Mouse (Mus musculus) midbrain, embryonic 11.5 days (tissue): ENCODE data around the gene Col26a1. TPM values are rescaled to one million over a fixed set of nuclear protein-coding genes. Genes with fewer than 3 reads are reported as not detected.
"Not testable (repeated sequence)": the region's sequence is repeated elsewhere in the genome, so short reads cannot be mapped to it uniquely, and the experiment has no call there.

Source experiments
- ATAC-seq: fragments of 200-750 bp; cut with Nextera tagmentation; 2 replicates; pipeline ENCODE4 v1.8.0; 2017; ENCODE audit warnings: moderate TSS enrichment, moderate library complexity; ENCODE audit not compliant: low FRiP score
- DNase-seq: peaks from one replicate; pipeline ENCODE4 v3.0.0; 2015; ENCODE audit warnings: low spot score; ENCODE audit errors: missing footprints
- H3K27ac ChIP-seq: fragments of 300-500 bp; sonication (generic); 2 replicates; pipeline ENCODE4 v1.5.1; 2014; ENCODE audit warnings: low read depth, low read length
- H3K27me3 ChIP-seq: fragments of 300-500 bp; sonication (generic); 2 replicates; pipeline ENCODE4 v1.6.1; 2014; ENCODE audit warnings: mild to moderate bottlenecking, low read length, moderate library complexity, mixed read lengths; ENCODE audit not compliant: control insufficient read depth, insufficient read depth
- H3K36me3 ChIP-seq: fragments of 300-500 bp; sonication (generic); 2 replicates; pipeline ENCODE4 v1.6.1; 2014; ENCODE audit warnings: mild to moderate bottlenecking, low read length, moderate library complexity, mixed read lengths; ENCODE audit not compliant: control insufficient read depth, insufficient read depth
- H3K4me1 ChIP-seq: fragments of 300-500 bp; sonication (generic); 2 replicates; pipeline ENCODE4 v1.6.1; 2014; ENCODE audit warnings: low read length; ENCODE audit not compliant: control insufficient read depth, insufficient read depth
- H3K4me2 ChIP-seq: fragments of 300-500 bp; sonication (generic); 2 replicates; pipeline ENCODE4 v1.6.1; 2014; ENCODE audit warnings: mild to moderate bottlenecking, moderate library complexity
- H3K4me3 ChIP-seq: fragments of 300-500 bp; sonication (generic); 2 replicates; pipeline ENCODE4 v1.5.1; 2014; ENCODE audit warnings: low read depth, low read length
- H3K9ac ChIP-seq: fragments of 300-500 bp; sonication (generic); 2 replicates; pipeline ENCODE4 v1.6.1; 2014; ENCODE audit warnings: low read length
- H3K9me3 ChIP-seq: fragments of 300-500 bp; sonication (generic); 2 replicates; pipeline ENCODE4 v1.6.1; 2016; ENCODE audit warnings: low read length; ENCODE audit not compliant: control insufficient read depth
- WGBS: fragments of 180-500 bp; shearing (Covaris S2); extraction: QIAGEN DNeasy Blood & Tissue Kit; methylation state at CpG from one replicate; pipeline ENCODE4 v1.1.7; 2014; 5-methylcytosine and 5-hydroxymethylcytosine counted together
- polyA plus RNA-seq: library from polyadenylated mRNA; unstranded; fragments of >200 nt; fragmentation: Nextera tagmentation; extraction: Ambion mirVana; gene quantifications from 2 replicates; pipeline ENCODE4 v1.2.1, GENCODE M21; 2014

Col26a1 gene
- polyA plus RNA-seq, 1 experiment from 2014 or later, result 21.9 TPM

GRCm38 (mm10) chr5:136754053-136754591, 128.9 kb downstream of the Col26a1 start:
- H3K4me2 ChIP-seq, result no peak overlapping the region
- H3K9ac ChIP-seq, result no peak overlapping the region
- H3K27ac ChIP-seq, result no peak overlapping the region
- 77% methylated on average over 14 of the region's 14 CpGs for WGBS
- no peaks in the 10 kb centered on the region for H3K4me1 ChIP-seq
- H3K27me3 ChIP-seq, result no peaks in the 10 kb centered on the region
- H3K9me3 ChIP-seq, result peaks cover 2% of the 10 kb centered on the region; the same call in 1 of the 2 replicates
- no peak for DNase-seq
- no peaks in the 10 kb centered on the region for H3K36me3 ChIP-seq
- H3K4me3 ChIP-seq, result no peak overlapping the region
- no peak for ATAC-seq

GRCm38 (mm10) chr5:136753176-136753575, 129.8 kb downstream of the Col26a1 start:
- DNase-seq, H3K4me1 ChIP-seq, H3K4me2 ChIP-seq, H3K4me3 ChIP-seq, H3K9me3 ChIP-seq, H3K9ac ChIP-seq, H3K27ac ChIP-seq, ATAC-seq, H3K36me3 ChIP-seq, H3K27me3 ChIP-seq: not testable (repeated sequence)
- WGBS, result 83% methylated on average over 7 of the region's 7 CpGs

GRCm38 (mm10) chr5:136752104-136752503, 130.9 kb downstream of the Col26a1 start:
- no peaks in the 10 kb centered on the region for H3K27me3 ChIP-seq
- ATAC-seq (no peak), DNase-seq (no peak)
- no peaks in the 10 kb centered on the region for H3K4me1 ChIP-seq
- no peak overlapping the region for H3K4me3 ChIP-seq
- peaks cover 11% of the 10 kb centered on the region; the same call in 1 of the 2 replicates for H3K9me3 ChIP-seq
- H3K27ac ChIP-seq, result no peak overlapping the region
- no peak overlapping the region for H3K9ac ChIP-seq
- WGBS, result 96% methylated on average over 19 of the region's 19 CpGs
- no peak overlapping the region for H3K4me2 ChIP-seq
- no peaks in the 10 kb centered on the region for H3K36me3 ChIP-seq

GRCm38 (mm10) chr5:136746596-136746995, 136.4 kb downstream of the Col26a1 start:
- Histone ChIP-seq H3K27ac (no peak overlapping the region), H3K4me3 (no peak overlapping the region), H3K4me1 (no peaks in the 10 kb centered on the region), H3K9ac (no peak overlapping the region), H3K9me3 (peaks cover 11% of the 10 kb centered on the region; the same call in 1 of the 2 replicates), H3K27me3 (no peaks in the 10 kb centered on the region), H3K4me2 (no peak overlapping the region), H3K36me3 (no peaks in the 10 kb centered on the region)
- DNase-seq, result no peak
- ATAC-seq, result no peak
- WGBS, result 75% methylated on average over 9 of the region's 9 CpGs

- Histone ChIP-seq H3K27ac (no peak overlapping the region), H3K4me1 (no peaks in the 10 kb centered on the region), H3K27me3 (no peaks in the 10 kb centered on the region), H3K4me3 (no peak overlapping the region), H3K9me3 (no peaks in the 10 kb centered on the region), H3K4me2 (no peak overlapping the region), H3K9ac (no peak overlapping the region), H3K36me3 (no peaks in the 10 kb centered on the region)
- 66% methylated on average over 6 of the region's 6 CpGs for WGBS
- ATAC-seq, result no peak
- no peak for DNase-seq
Measured at GRCm38 (mm10) chr5:136738918-136739317, 144.1 kb downstream of the Col26a1 start.

- not testable (repeated sequence) for DNase-seq, H3K27ac ChIP-seq, H3K9me3 ChIP-seq, H3K4me3 ChIP-seq, H3K4me2 ChIP-seq, ATAC-seq, H3K36me3 ChIP-seq, H3K9ac ChIP-seq, H3K27me3 ChIP-seq, H3K4me1 ChIP-seq
- WGBS, result 88% methylated on average over 4 of the region's 5 CpGs
Measured at GRCm38 (mm10) chr5:136726271-136726670, 156.7 kb downstream of the Col26a1 start.

GRCm38 (mm10) chr5:136721596-136721995, 161.4 kb downstream of the Col26a1 start:
- no peak overlapping the region for H3K4me3 ChIP-seq
- H3K4me1 ChIP-seq, result no peaks in the 10 kb centered on the region
- no peaks in the 10 kb centered on the region for H3K36me3 ChIP-seq
- ATAC-seq, result no peak
- WGBS, result 90% methylated on average over 5 of the region's 5 CpGs
- no peak overlapping the region for H3K9ac ChIP-seq
- no peak for DNase-seq
- H3K27me3 ChIP-seq, result no peaks in the 10 kb centered on the region
- H3K27ac ChIP-seq, result no peak overlapping the region
- no peak overlapping the region for H3K4me2 ChIP-seq
- H3K9me3 ChIP-seq, result no peaks in the 10 kb centered on the region

- no peak for DNase-seq
- no peaks in the 10 kb centered on the region for H3K9me3 ChIP-seq
Measured at GRCm38 (mm10) chr5:136718656-136719055, 164.4 kb downstream of the Col26a1 start.

GRCm38 (mm10) chr5:136717573-136717854, 165.5 kb downstream of the Col26a1 start:
- DNase-seq (no peak), ATAC-seq (no peak)
- H3K36me3 ChIP-seq, result no peaks in the 10 kb centered on the region
- H3K9me3 ChIP-seq, result no peaks in the 10 kb centered on the region
- peaks cover 2% of the 10 kb centered on the region; the same call in 1 of the 2 replicates for H3K4me1 ChIP-seq
- H3K9ac ChIP-seq, result no peak overlapping the region
- H3K27me3 ChIP-seq, result no peaks in the 10 kb centered on the region
- no peak overlapping the region for H3K27ac ChIP-seq
- whole genome bisulfite sequencing, result 71% methylated on average over 2 of the region's 2 CpGs
- H3K4me3 ChIP-seq, result no peak overlapping the region
- no peak overlapping the region for H3K4me2 ChIP-seq

More at GRCm38 (mm10) chr5:136718656-136719055, 164.4 kb downstream of the Col26a1 start:
- WGBS, result 86% methylated on average over 8 of the region's 8 CpGs
- Histone ChIP-seq H3K9ac (no peak overlapping the region), H3K4me3 (no peak overlapping the region), H3K27ac (no peak overlapping the region), H3K4me2 (no peak overlapping the region), H3K27me3 (no peaks in the 10 kb centered on the region), H3K36me3 (no peaks in the 10 kb centered on the region), H3K4me1 (peaks cover 2% of the 10 kb centered on the region; the same call in 1 of the 2 replicates)
- ATAC-seq, result no peak
